Mouse (Mus musculus) liver, embryonic 16.5 days (tissue): ENCODE data around the gene Taf3. TPM values are rescaled to one million over a fixed set of nuclear protein-coding genes. Genes with fewer than 3 reads are reported as not detected.

Experiments used
- ATAC-seq: fragments of 200-750 bp; cut with Nextera tagmentation; 2 replicates; pipeline ENCODE4 v1.8.0; 2017; ENCODE audit warnings: low read depth, mild to moderate bottlenecking, moderate number of reproducible peaks, moderate library complexity
- H3K27ac ChIP-seq: fragments of 300-500 bp; sonication (generic); 2 replicates; pipeline ENCODE4 v1.5.1; 2014; ENCODE audit warnings: mild to moderate bottlenecking, low read length
- H3K27me3 ChIP-seq: fragments of 300-500 bp; sonication (generic); 2 replicates; pipeline ENCODE4 v1.6.1; 2014; ENCODE audit warnings: low read depth, low read length, mixed read lengths; ENCODE audit not compliant: control insufficient read depth, insufficient read depth
- H3K36me3 ChIP-seq: fragments of 300-500 bp; sonication (generic); 2 replicates; pipeline ENCODE4 v1.6.1; 2014; ENCODE audit warnings: mild to moderate bottlenecking; ENCODE audit not compliant: control insufficient read depth, insufficient read depth
- H3K4me1 ChIP-seq: fragments of 300-500 bp; sonication (generic); 2 replicates; pipeline ENCODE4 v1.6.1; 2014; ENCODE audit warnings: low read depth, low read length, mixed read lengths; ENCODE audit not compliant: control insufficient read depth
- H3K4me2 ChIP-seq: fragments of 300-500 bp; sonication (generic); 2 replicates; pipeline ENCODE4 v1.6.1; 2014; ENCODE audit warnings: low read depth, low read length, mixed read lengths
- H3K4me3 ChIP-seq: fragments of 300-500 bp; sonication (generic); 2 replicates; pipeline ENCODE4 v1.5.1; 2014; ENCODE audit warnings: low read depth, mild to moderate bottlenecking, low read length
- H3K9ac ChIP-seq: fragments of 300-500 bp; sonication (generic); 2 replicates; pipeline ENCODE4 v1.6.1; 2014; ENCODE audit warnings: low read depth, low read length
- H3K9me3 ChIP-seq: fragments of 300-500 bp; sonication (generic); replicated peaks from 2 replicates; pipeline ENCODE4 v1.6.1; 2016; ENCODE audit warnings: low read length; ENCODE audit not compliant: control insufficient read depth
- WGBS: fragments of 180-500 bp; shearing (Covaris S2); extraction: QIAGEN DNeasy Blood & Tissue Kit; methylation state at CpG from one replicate; pipeline ENCODE4 v1.1.7; 2014; ENCODE audit not compliant: insufficient replicate concordance; 5-methylcytosine and 5-hydroxymethylcytosine counted together
- polyA plus RNA-seq: library from polyadenylated mRNA; unstranded; fragments of >200 nt; fragmentation: Nextera tagmentation; extraction: Ambion mirVana; gene quantifications from 2 replicates; pipeline ENCODE4 v1.2.1, GENCODE M21; 2015

The Taf3 gene
- polyA plus RNA-seq, 1 experiment from 2014 or later = 5.7 TPM

GRCm38 (mm10) chr2:10074470-10074869 lies 26.1 kb upstream of the Taf3 start:
- 55% methylated on average over 7 of the region's 7 CpGs for WGBS
- Histone ChIP-seq H3K4me2 (no peak overlapping the region), H3K27ac (no peak overlapping the region), H3K4me1 (peaks cover 32% of the 10 kb centered on the region), H3K9me3 (no peaks in the 10 kb centered on the region), H3K27me3 (no peaks in the 10 kb centered on the region), H3K4me3 (no peak overlapping the region), H3K36me3 (no peaks in the 10 kb centered on the region), H3K9ac (no peak overlapping the region)
- no peak for ATAC-seq

- no peak overlapping the region for H3K4me3 ChIP-seq
- WGBS = 49% methylated on average over 7 of the region's 7 CpGs
- no peak overlapping the region for H3K4me2 ChIP-seq
- H3K36me3 ChIP-seq = peaks cover 15% of the 10 kb centered on the region
- H3K9me3 ChIP-seq = no peaks in the 10 kb centered on the region
- no peak for ATAC-seq
- H3K27me3 ChIP-seq = no peaks in the 10 kb centered on the region
- no peak overlapping the region for H3K27ac ChIP-seq
- peaks cover 14% of the 10 kb centered on the region for H3K4me1 ChIP-seq
- no peak overlapping the region for H3K9ac ChIP-seq
Measured at GRCm38 (mm10) chr2:10071751-10072150, 23.4 kb upstream of the Taf3 start.

- H3K4me1 ChIP-seq = no peaks in the 10 kb centered on the region
- peaks cover 32% of the 10 kb centered on the region for H3K36me3 ChIP-seq
- ATAC-seq = no peak
- no peak overlapping the region for H3K9ac ChIP-seq
- no peak overlapping the region for H3K4me3 ChIP-seq
- WGBS = 69% methylated on average over 5 of the region's 5 CpGs
- H3K27ac ChIP-seq = no peak overlapping the region
- H3K4me2 ChIP-seq = no peak overlapping the region
- H3K27me3 ChIP-seq = no peaks in the 10 kb centered on the region
- no peaks in the 10 kb centered on the region for H3K9me3 ChIP-seq
Measured at GRCm38 (mm10) chr2:10058836-10059235, 10.4 kb upstream of the Taf3 start.

- Histone ChIP-seq H3K9ac (no peak overlapping the region), H3K4me3 (no peak overlapping the region), H3K4me2 (no peak overlapping the region), H3K4me1 (peaks cover 13% of the 10 kb centered on the region), H3K27me3 (no peaks in the 10 kb centered on the region), H3K27ac (no peak overlapping the region), H3K36me3 (peaks cover 11% of the 10 kb centered on the region), H3K9me3 (no peaks in the 10 kb centered on the region)
- ATAC-seq = no peak
- 88% methylated on average over 1 of the region's 1 CpGs for WGBS
Measured at GRCm38 (mm10) chr2:10051996-10052395, 3.6 kb upstream of the Taf3 start.

- no peaks in the 10 kb centered on the region for H3K27me3 ChIP-seq
- H3K27ac ChIP-seq = no peak overlapping the region
- no peak for ATAC-seq
- H3K4me3 ChIP-seq = no peak overlapping the region
- peaks cover 3% of the 10 kb centered on the region for H3K36me3 ChIP-seq
- no peak overlapping the region for H3K9ac ChIP-seq
- WGBS = 75% methylated on average over 3 of the region's 3 CpGs
- H3K9me3 ChIP-seq = no peaks in the 10 kb centered on the region
- peaks cover 13% of the 10 kb centered on the region for H3K4me1 ChIP-seq
- H3K4me2 ChIP-seq = no peak overlapping the region
Measured at GRCm38 (mm10) chr2:10050878-10051277, 2.5 kb upstream of the Taf3 start.

GRCm38 (mm10) chr2:10049456-10049855 lies 1.1 kb upstream of the Taf3 start:
- ATAC-seq = no peak
- H3K4me1 ChIP-seq = peaks cover 13% of the 10 kb centered on the region
- WGBS = 8% methylated on average over 10 of the region's 10 CpGs
- no peak overlapping the region; the same call in 1 of the 2 replicates for H3K27ac ChIP-seq
- peak overlapping the region; percentile 82 for H3K4me3 ChIP-seq
- peak overlapping the region; percentile 78 for H3K4me2 ChIP-seq
- no peaks in the 10 kb centered on the region for H3K9me3 ChIP-seq
- H3K9ac ChIP-seq = peak overlapping the region; percentile 53
- H3K36me3 ChIP-seq = no peaks in the 10 kb centered on the region
- no peaks in the 10 kb centered on the region for H3K27me3 ChIP-seq

- Histone ChIP-seq H3K36me3 (no peaks in the 10 kb centered on the region), H3K4me3 (peak overlapping the region; percentile 82), H3K27ac (0 out of 2 replicates have a peak overlapping the region, but pooled peaks have one; percentile 12), H3K9ac (peak overlapping the region; percentile 80), H3K4me1 (peaks cover 13% of the 10 kb centered on the region), H3K4me2 (peak overlapping the region; percentile 86), H3K9me3 (no peaks in the 10 kb centered on the region), H3K27me3 (no peaks in the 10 kb centered on the region)
- WGBS = under 1% methylated on average over 47 of the region's 47 CpGs
- peak; percentile 22; the same call in 1 of the 2 replicates for ATAC-seq
Measured at GRCm38 (mm10) chr2:10047758-10048436, 499 bp downstream of the Taf3 start.

GRCm38 (mm10) chr2:10034976-10035375 lies 13.4 kb downstream of the Taf3 start:
- no peak overlapping the region for H3K4me3 ChIP-seq
- no peak overlapping the region for H3K9ac ChIP-seq
- H3K4me2 ChIP-seq = no peak overlapping the region
- H3K9me3 ChIP-seq = no peaks in the 10 kb centered on the region
- WGBS = 75% methylated on average over 3 of the region's 3 CpGs
- no peaks in the 10 kb centered on the region for H3K36me3 ChIP-seq
- no peaks in the 10 kb centered on the region for H3K27me3 ChIP-seq
- no peak for ATAC-seq
- H3K4me1 ChIP-seq = peaks cover 6% of the 10 kb centered on the region; the same call in 1 of the 2 replicates
- no peak overlapping the region for H3K27ac ChIP-seq

GRCm38 (mm10) chr2:10033684-10034083 lies 14.7 kb downstream of the Taf3 start:
- no peak overlapping the region for H3K4me3 ChIP-seq
- no peaks in the 10 kb centered on the region for H3K36me3 ChIP-seq
- H3K4me2 ChIP-seq = no peak overlapping the region
- no peaks in the 10 kb centered on the region for H3K27me3 ChIP-seq
- H3K27ac ChIP-seq = no peak overlapping the region
- no peak overlapping the region for H3K9ac ChIP-seq
- ATAC-seq = no peak
- peaks cover 6% of the 10 kb centered on the region; the same call in 1 of the 2 replicates for H3K4me1 ChIP-seq
- 35% methylated on average over 4 of the region's 4 CpGs for WGBS
- H3K9me3 ChIP-seq = no peaks in the 10 kb centered on the region
